Mouse (Mus musculus): ENCODE data around the gene Zfp61. TPM values are rescaled to one million over a fixed set of nuclear protein-coding genes. Genes with fewer than 3 reads are reported as not detected.

The Zfp61 gene
- polyA plus RNA-seq (2011; ENCODE audit: insufficient read length, low read depth, missing spikeins), result 11.7 and 14.8 TPM in 2 replicates

DNA sequence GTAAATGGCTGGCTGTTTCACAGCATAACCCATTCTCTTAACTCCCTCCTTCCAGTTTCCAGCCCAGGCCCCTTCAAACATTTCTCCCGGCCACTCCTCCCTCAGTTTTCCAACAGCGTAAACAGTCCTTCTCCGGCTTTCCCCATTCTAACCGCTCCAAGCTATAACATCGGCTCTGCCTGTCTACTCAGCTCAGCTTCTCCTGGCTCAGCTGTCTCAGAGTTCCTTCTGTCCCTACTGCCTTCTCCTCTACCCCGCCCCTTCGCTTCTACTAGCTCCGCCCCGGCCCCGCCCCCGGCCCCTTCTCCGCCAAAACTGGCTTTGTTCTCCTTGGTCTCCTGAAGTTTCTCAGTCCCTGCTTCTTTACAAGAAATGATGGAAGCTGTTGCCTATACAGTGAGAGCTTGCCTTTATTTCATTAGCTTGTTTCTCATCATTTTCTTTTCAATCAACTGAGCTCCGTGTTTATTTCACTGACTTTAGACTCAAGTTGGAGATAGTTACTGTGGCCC, at the start of gene Zfp61:
TSS of gene Zfp61 (minus strand) at position 462 of the 512 bp plus-strand sequence.
- Histone ChIP-seq H3K4me3 (ENCODE audit: insufficient read depth, low read length) (peak within 1 kb of the TSS; percentile 34), H3K27ac (ENCODE audit: insufficient read depth, low read length) (peak within 1 kb of the TSS; percentile 65; the same call in 1 of the 2 replicates), H3K4me1 (ENCODE audit: control insufficient read depth, insufficient read depth, low read length) (peaks cover 2% of the 10 kb centered on the region; the same call in 1 of the 2 replicates)
- TF ChIP-seq POLR2A (IDR thresholded peaks at IDR 0.05; ENCODE audit: low read depth, low read length) (peak; percentile 89), CTCF (IDR thresholded peaks at IDR 0.05; ENCODE audit: borderline replicate concordance, insufficient read depth, low read length) (no peak)

DNA sequence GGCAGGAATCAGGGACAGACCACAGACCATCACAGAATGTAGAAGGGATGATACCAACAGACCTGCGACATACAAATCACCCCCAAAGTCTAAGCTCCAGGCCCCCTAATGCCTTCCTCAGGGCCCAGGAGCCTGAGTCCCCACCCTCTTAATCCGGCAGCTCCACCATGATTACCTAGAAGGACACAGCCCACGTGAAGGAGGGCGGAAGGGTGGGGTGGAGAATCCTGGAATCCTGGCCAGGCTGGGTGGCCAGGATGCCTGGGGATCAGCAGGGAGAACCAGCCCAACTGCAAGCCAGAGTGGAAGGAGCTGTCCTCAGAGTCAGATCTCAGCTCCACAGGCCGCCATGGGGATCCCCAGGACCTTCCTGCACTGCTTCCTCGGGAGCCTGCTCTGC, 47.9 kb upstream of the Zfp61 start, which contains the start of gene Lypd5:
TSS of gene Lypd5 (plus strand) at position 301 of the 400 bp plus-strand sequence.
- Histone ChIP-seq H3K4me1 (ENCODE audit: control insufficient read depth, insufficient read depth, low read length) (no peaks in the 10 kb centered on the region), H3K27ac (ENCODE audit: insufficient read depth, low read length) (no peak within 1 kb of the TSS), H3K4me3 (ENCODE audit: insufficient read depth, low read length) (no peak within 1 kb of the TSS)
- TF ChIP-seq POLR2A (IDR thresholded peaks at IDR 0.05; ENCODE audit: low read depth, low read length) (no peak), CTCF (IDR thresholded peaks at IDR 0.05; ENCODE audit: borderline replicate concordance, insufficient read depth, low read length) (no peak)

DNA sequence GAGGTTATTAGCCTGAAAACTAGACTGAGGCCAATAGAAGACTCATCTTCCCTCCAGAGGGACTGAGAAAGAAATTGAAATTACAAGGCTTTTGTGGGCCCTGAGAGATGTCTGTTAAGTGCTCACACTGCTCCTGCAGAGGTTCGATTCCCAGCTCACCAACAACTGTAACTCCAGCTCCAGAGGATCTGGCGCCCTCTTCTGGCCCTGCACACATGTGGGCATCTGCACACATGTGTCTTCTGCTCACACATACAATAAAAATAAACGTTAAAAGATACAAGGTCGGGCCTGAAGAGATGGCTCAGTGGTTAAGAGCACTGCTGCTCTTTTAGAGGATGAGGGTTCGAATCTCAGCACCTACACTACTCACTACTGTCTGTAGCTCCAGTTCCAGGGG, 45.4 kb upstream of the Zfp61 start:
- TF ChIP-seq CTCF (IDR thresholded peaks at IDR 0.05; ENCODE audit: borderline replicate concordance, insufficient read depth, low read length) (no peak), POLR2A (IDR thresholded peaks at IDR 0.05; ENCODE audit: low read depth, low read length) (no peak)
- no peak overlapping the region for H3K4me3 ChIP-seq (ENCODE audit: insufficient read depth, low read length)
- no peaks in the 10 kb centered on the region for H3K4me1 ChIP-seq (ENCODE audit: control insufficient read depth, insufficient read depth, low read length)
- H3K27ac ChIP-seq (ENCODE audit: insufficient read depth, low read length), result no peak overlapping the region

DNA sequence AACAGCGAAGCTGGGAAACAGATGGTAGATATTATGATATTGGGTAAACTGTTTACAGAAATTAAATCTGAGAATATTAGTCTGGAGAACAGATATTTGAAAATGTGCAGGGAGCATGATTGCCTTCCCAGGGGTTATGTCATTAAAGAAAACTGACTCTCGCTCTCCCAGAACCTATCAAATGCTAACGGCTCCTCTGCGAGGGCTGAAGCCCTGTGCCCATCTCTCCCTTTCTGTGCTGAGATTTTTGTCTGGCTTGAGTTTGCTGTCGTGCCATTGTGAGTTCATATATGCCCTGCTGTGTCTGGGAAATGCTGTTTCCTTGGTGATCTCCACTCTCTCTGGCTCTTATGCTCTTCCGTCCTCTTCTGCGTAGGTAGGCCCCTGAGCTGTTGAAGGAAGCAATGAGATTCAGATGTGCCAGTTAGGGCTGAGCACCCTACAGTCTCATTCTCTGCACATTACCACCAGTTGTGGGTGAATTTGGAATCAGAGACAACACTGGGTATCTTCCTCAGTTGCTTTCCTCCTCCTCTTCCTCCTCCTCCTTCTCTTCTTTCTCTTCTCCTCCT, 42.8 kb upstream of the Zfp61 start:
- no peak for TF ChIP-seq POLR2A (IDR thresholded peaks at IDR 0.05; ENCODE audit: low read depth, low read length)
- no peak for TF ChIP-seq CTCF (IDR thresholded peaks at IDR 0.05; ENCODE audit: borderline replicate concordance, insufficient read depth, low read length)
- no peaks in the 10 kb centered on the region for H3K4me1 ChIP-seq (ENCODE audit: control insufficient read depth, insufficient read depth, low read length)
- H3K4me3 ChIP-seq (ENCODE audit: insufficient read depth, low read length), result no peak overlapping the region
- no peak overlapping the region for H3K27ac ChIP-seq (ENCODE audit: insufficient read depth, low read length)

DNA sequence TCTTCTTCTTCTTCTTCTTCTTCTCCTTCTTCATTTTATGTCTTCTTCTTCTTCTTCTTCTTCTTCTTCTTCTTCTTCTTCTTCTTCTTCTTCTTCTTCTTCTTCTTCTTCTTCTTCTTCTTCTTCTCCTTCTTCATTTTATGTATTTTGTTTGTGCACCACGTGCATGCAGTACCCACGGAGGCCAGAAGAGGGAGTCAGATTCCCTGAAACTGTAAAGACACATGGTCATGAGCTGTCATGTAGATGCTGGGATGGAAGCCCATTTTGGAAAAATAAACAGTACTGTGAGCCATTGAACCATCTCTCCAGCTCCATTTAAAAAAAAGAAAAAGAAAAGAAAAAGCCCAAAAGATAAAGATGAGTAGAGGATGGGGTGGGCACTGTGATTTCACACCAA, 37.2 kb upstream of the Zfp61 start:
- no peak for TF ChIP-seq POLR2A (IDR thresholded peaks at IDR 0.05; ENCODE audit: low read depth, low read length)
- TF ChIP-seq CTCF (IDR thresholded peaks at IDR 0.05; ENCODE audit: borderline replicate concordance, insufficient read depth, low read length), result no peak
- Histone ChIP-seq H3K4me1 (ENCODE audit: control insufficient read depth, insufficient read depth, low read length) (no peaks in the 10 kb centered on the region), H3K4me3 (ENCODE audit: insufficient read depth, low read length) (no peak overlapping the region), H3K27ac (ENCODE audit: insufficient read depth, low read length) (no peak overlapping the region)

DNA sequence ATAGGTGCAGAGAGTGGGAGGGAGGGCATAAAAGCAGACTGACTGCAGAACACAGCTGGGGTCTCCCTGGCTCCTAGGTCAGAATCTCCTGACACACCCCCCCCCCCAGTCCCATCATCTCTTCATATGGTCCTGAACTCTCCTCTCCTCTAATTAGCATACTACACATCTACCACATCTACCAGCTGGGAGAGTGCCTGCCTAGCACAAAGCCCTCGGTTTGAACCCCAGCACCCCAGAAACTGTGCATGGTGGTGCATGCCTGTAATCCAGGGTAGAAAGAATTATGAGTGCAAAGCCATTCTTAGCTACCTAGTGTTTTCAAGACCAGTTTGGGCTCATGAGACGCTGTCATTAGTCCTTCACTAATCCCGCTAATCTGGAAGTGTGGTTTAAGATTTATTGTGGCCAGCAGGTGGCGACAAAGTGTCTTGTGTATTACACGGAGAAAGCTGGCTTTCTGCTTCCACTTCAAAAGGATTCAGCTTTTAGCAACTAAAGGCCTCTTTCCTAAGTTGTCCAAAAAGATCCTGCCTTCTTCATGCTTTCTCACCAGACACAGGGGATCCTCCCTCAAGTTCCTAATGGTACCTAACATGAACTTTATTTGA, 34.8 kb upstream of the Zfp61 start:
- TF ChIP-seq POLR2A (IDR thresholded peaks at IDR 0.05; ENCODE audit: low read depth, low read length) (no peak), CTCF (IDR thresholded peaks at IDR 0.05; ENCODE audit: borderline replicate concordance, insufficient read depth, low read length) (no peak)
- Histone ChIP-seq H3K4me1 (ENCODE audit: control insufficient read depth, insufficient read depth, low read length) (no peaks in the 10 kb centered on the region), H3K27ac (ENCODE audit: insufficient read depth, low read length) (no peak overlapping the region), H3K4me3 (ENCODE audit: insufficient read depth, low read length) (no peak overlapping the region)

DNA sequence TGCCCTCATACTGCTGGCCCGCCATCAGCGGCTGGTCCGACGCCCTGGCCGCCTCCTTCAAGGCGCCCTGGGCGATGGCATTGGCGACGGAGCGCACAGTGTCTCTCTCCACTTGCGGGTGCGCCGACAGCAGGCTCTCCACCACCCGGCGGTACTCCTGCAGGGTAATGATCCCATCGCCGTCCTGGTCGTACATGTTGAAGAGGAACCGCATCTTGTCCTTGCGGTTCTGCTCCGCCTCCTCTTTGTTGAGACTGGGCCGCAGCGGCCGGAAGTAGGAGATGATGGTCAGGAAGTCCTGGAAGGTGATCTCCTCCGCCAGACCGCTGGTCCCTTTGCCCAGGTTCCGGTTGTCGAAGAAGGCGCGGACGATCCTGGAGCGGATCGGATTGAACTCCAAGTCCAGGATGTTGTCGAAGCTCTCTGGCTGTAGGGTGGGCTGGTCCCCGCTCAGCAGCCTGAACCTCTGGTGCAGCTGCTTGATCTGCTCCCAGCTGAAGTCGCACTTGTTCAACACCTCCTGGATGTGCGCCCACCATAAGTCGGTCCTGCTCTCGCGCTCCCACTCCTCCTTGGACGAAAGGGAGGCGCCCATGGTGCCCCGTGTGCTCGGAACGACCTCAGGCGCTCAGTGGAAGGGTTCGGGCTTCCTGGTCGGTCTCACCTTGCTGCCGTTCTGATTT, 32.4 kb upstream of the Zfp61 start, which contains the start of gene Tescl:
TSS of gene Tescl (minus strand) at position 633 of the 683 bp plus-strand sequence.
- Histone ChIP-seq H3K4me1 (ENCODE audit: control insufficient read depth, insufficient read depth, low read length) (no peaks in the 10 kb centered on the region), H3K27ac (ENCODE audit: insufficient read depth, low read length) (no peak within 1 kb of the TSS), H3K4me3 (ENCODE audit: insufficient read depth, low read length) (no peak within 1 kb of the TSS)
- TF ChIP-seq CTCF (IDR thresholded peaks at IDR 0.05; ENCODE audit: borderline replicate concordance, insufficient read depth, low read length) (no peak), POLR2A (IDR thresholded peaks at IDR 0.05; ENCODE audit: low read depth, low read length) (no peak)

DNA sequence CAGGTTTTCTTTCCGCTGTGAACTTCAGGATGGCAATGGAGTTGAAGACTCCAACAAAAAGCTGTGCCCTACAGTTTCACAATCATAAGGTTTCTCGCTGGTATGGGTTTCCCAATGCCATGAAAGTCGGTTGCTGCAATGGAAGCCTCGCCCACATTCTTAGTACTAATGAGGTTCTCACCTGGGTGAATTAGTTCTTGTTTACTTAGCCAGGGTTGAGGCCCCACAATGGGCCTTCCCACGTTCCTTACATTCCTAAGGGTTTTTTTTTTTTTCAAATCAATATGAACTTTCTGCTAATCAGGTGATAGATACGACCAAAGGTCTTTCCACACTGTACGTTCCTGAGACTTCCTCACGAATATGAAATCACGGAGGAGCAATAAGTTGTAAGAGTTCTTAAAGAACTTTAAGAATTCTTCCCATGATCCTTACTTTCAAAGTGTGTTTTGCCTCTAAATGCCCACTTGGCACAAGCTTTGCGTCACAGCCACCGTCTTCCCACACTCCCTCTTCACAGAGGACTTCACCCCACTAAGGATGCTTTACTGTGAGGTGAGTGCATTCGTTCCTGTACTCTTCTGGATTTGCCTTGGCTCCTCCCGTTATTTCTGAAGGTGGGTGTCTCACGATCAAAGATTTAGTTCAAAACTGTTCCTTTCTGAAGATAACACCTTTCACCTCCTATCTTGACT, 26.4 kb upstream of the Zfp61 start:
- no peak overlapping the region for H3K4me3 ChIP-seq (ENCODE audit: insufficient read depth, low read length)
- TF ChIP-seq POLR2A (IDR thresholded peaks at IDR 0.05; ENCODE audit: low read depth, low read length) (no peak), CTCF (IDR thresholded peaks at IDR 0.05; ENCODE audit: borderline replicate concordance, insufficient read depth, low read length) (no peak)

More for the DNA sequence above, 26.4 kb upstream of the Zfp61 start:
- H3K4me1 ChIP-seq (ENCODE audit: control insufficient read depth, insufficient read depth, low read length), result no peaks in the 10 kb centered on the region
- H3K27ac ChIP-seq (ENCODE audit: insufficient read depth, low read length), result no peak overlapping the region
